In the genomic region with DNA sequence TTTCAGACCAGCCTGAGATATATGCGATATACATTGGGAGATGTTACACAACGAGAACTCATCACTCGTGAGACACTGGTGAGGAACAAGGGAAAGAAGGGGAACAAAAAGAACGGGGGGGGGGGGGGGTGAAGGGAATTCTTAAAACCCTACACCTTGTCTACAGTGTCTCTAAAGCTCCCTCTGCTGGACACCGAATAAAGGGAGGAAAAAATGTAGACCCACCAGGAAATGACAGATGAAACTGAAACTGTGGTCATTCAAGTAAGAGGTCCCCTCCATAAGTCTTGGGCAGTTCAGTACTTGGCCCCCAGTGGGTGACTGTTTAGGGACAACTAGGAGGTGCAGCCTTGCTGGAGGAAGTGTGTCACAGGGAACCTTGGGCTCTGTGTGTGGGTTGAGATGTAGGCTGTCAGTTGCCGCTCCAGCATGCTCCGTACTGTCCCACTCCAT, we compare ENCODE assay signal across 9 mouse cellular contexts. TPM values are rescaled to one million over a fixed set of nuclear protein-coding genes. Genes with fewer than 3 reads are reported as not detected.
DNase-seq lines count a peak whose midpoint lies in the region; ATAC-seq lines count a peak whose summit lies in the region.
"Had no signal": no experiment of that assay in that cellular context is flagged by ENCODE, and none has a peak within 500 bp of the region (broad histone marks: within the 10 kb centered on the region; RNA-seq: fewer than 3 reads in every experiment).

No protein-coding gene starts in this region.

- no peaks in the 10 kb centered on the region for H3K9me3 ChIP-seq in embryonic facial prominence, embryonic 15.5 days (replicated peaks)
- H3K9me3 ChIP-seq in megakaryocyte, embryonic 14.5 days = no peaks in the 10 kb centered on the region
- H3K9me3 ChIP-seq: hindbrain, embryonic 15.5 days had no signal

- WGBS in embryonic facial prominence, embryonic 15.5 days = 55% methylated on average over 7 of the region's 7 CpGs

- DNase-seq in cerebellum, postnatal 14 days = peak; percentile 52 to 55
- DNase-seq in right cerebral cortex, adult 2 months (ENCODE audit: low spot score in 2 of 2) = peak; percentile 43 to 58
- no peak for DNase-seq in right cerebral cortex, postnatal 36 days (ENCODE audit: low spot score in 2 of 2)
- peak; percentile 49 to 51 for DNase-seq in kidney, postnatal 36 days
- no peak for DNase-seq in ovary, postnatal 36 days (ENCODE audit: low spot score)

- no peak overlapping the region for H3K27ac ChIP-seq in embryonic facial prominence, embryonic 15.5 days (replicated peaks)
- H3K27ac ChIP-seq: hindbrain, embryonic 15.5 days had no signal

- no peak overlapping the region for H3K4me3 ChIP-seq in embryonic facial prominence, embryonic 15.5 days (replicated peaks)
- peak overlapping the region; percentile 83 for H3K4me3 ChIP-seq in megakaryocyte, embryonic 14.5 days (replicated peaks)
- H3K4me3 ChIP-seq: hindbrain, embryonic 15.5 days had no signal

- no peak overlapping the region for H3K9ac ChIP-seq in embryonic facial prominence, embryonic 15.5 days
- H3K9ac ChIP-seq: hindbrain, embryonic 15.5 days had no signal

- H3K36me3 ChIP-seq in embryonic facial prominence, embryonic 15.5 days = no peaks in the 10 kb centered on the region; the same call in 1 of the 2 replicates
- peaks cover 23% of the 10 kb centered on the region for H3K36me3 ChIP-seq in megakaryocyte, embryonic 14.5 days (replicated peaks; ENCODE audit: low read length)
- H3K36me3 ChIP-seq: hindbrain, embryonic 15.5 days had no signal

- H3K27me3 ChIP-seq in embryonic facial prominence, embryonic 15.5 days = no peaks in the 10 kb centered on the region
- H3K27me3 ChIP-seq in megakaryocyte, embryonic 14.5 days (replicated peaks) = no peaks in the 10 kb centered on the region
- H3K27me3 ChIP-seq: hindbrain, embryonic 15.5 days had no signal

- H3K4me2 ChIP-seq in embryonic facial prominence, embryonic 15.5 days (replicated peaks) = no peak overlapping the region
- H3K4me2 ChIP-seq: hindbrain, embryonic 15.5 days had no signal

- no peaks in the 10 kb centered on the region for H3K4me1 ChIP-seq in embryonic facial prominence, embryonic 15.5 days
- H3K4me1 ChIP-seq in megakaryocyte, embryonic 14.5 days = peaks cover 29% of the 10 kb centered on the region
- H3K4me1 ChIP-seq: hindbrain, embryonic 15.5 days had no signal

- ATAC-seq in cerebellum, adult (ENCODE audit: insufficient number of reproducible peaks, low FRiP score, low TSS enrichment) = no peak
- ATAC-seq in embryonic facial prominence, embryonic 15.5 days (ENCODE audit: insufficient number of reproducible peaks, low FRiP score, low TSS enrichment, low read depth) = 0 out of 2 replicates have a peak, but pooled peaks have one; percentile 19

RNA-seq across cellular contexts. Expression of a gene that starts 21.9 kb away (rescaled TPM):
- polyA plus RNA-seq in embryonic facial prominence, embryonic 15.5 days (2015; fragmentation: Nextera tagmentation; extraction: Ambion mirVana) = 4.0 and 4.4 TPM in 2 replicates
- 4.2 TPM in 1 of 2 replicates, not detected in the other for polyA plus RNA-seq in megakaryocyte, embryonic 14.5 days (2012; ENCODE audit: insufficient read depth, low replicate concordance)

RNA-seq across cellular contexts. Expression of a gene that starts 24.6 kb away (rescaled TPM):
- polyA plus RNA-seq in embryonic facial prominence, embryonic 15.5 days (2015; fragmentation: Nextera tagmentation; extraction: Ambion mirVana) = 47.9 and 50.8 TPM in 2 replicates
- 34.8 TPM in 1 of 2 replicates, not detected in the other for polyA plus RNA-seq in megakaryocyte, embryonic 14.5 days (2012; ENCODE audit: insufficient read depth, low replicate concordance)

Comparison
In these comparisons a context has a peak if more than half of its experiments do, and no peak if none do; other contexts are left out.
1. DNase-seq: peak in cerebellum, postnatal 14 days (2 of 2), right cerebral cortex, adult 2 months (2 of 2) and kidney, postnatal 36 days (2 of 2); none in right cerebral cortex, postnatal 36 days (0 of 2) and ovary, postnatal 36 days (single experiment).